Mouse (Mus musculus): ENCODE data around the gene Klf16.

- no peak for TF ChIP-seq CTCF (IDR thresholded peaks at IDR 0.05; ENCODE audit: borderline replicate concordance, control insufficient read depth, extremely low read depth, insufficient read depth, low read length, poor library complexity)
- TF ChIP-seq POLR2A (IDR thresholded peaks at IDR 0.05; ENCODE audit: control insufficient read depth, extremely low read depth, insufficient read depth, low read length, poor library complexity), result no peak
Observed at GRCm38 (mm10) chr10:80583047-80583446, 5.9 kb upstream of the Klf16 start.

Measured in thymus, adult 2 months (tissue).